Mouse (Mus musculus) CH12.LX (cell line): ENCODE results near the gene Klhl8. TPM values are rescaled to one million over a fixed set of nuclear protein-coding genes. Genes with fewer than 3 reads are reported as not detected.
A peak's percentile ranks its signal among the peaks of the same experiment; 100 is the strongest.

Source experiments
- DNase-seq: peaks from one replicate; pipeline ENCODE4 v3.0.0-alpha.2; 2013; ENCODE audit errors: extremely low read depth
- H3K27ac ChIP-seq: 2 replicates; pipeline ENCODE4 v1.5.1; 2012; ENCODE audit warnings: low read depth, mild to moderate bottlenecking, control low read depth, moderate library complexity; ENCODE audit not compliant: insufficient read depth
- H3K27me3 ChIP-seq: replicated peaks from 2 replicates; pipeline ENCODE3; 2012; ENCODE audit warnings: inconsistent platforms
- H3K36me3 ChIP-seq, 2 experiments: replicated peaks in 1 of 2; 2 replicates each; pipeline versions ENCODE3 to v1.6.1; 2012; ENCODE audit warnings: inconsistent platforms in 1 of 2, low read length in 1 of 2, mild to moderate bottlenecking in 1 of 2, mixed read lengths in 1 of 2, moderate library complexity in 1 of 2; ENCODE audit not compliant: control insufficient read depth in 1 of 2, insufficient read depth in 1 of 2
- H3K4me1 ChIP-seq, 2 experiments: 2 replicates each; pipeline ENCODE4 v1.6.1; 2012; ENCODE audit warnings: inconsistent platforms in 1 of 2, moderate library complexity in 1 of 2; ENCODE audit not compliant: insufficient read depth in 2 of 2, control insufficient read depth in 1 of 2
- H3K4me2 ChIP-seq: 2 replicates; pipeline ENCODE4 v1.6.1; 2012; ENCODE audit warnings: low read depth, mild to moderate bottlenecking, control low read depth; ENCODE audit not compliant: poor library complexity, insufficient read depth, severe bottlenecking
- H3K4me3 ChIP-seq, 3 experiments: fragments of 150-350 bp in 1 of 3; sonication (generic) in 1 of 3; replicated peaks in 1 of 3; 2 replicates each; pipeline versions ENCODE3 to v1.5.1; 2011 to 2012; ENCODE audit warnings: low read depth in 2 of 3, low read length in 2 of 3, mild to moderate bottlenecking in 2 of 3, moderate library complexity in 2 of 3, control low read depth in 1 of 3, improper control_type of control experiment in 1 of 3, inconsistent platforms in 1 of 3, mixed read lengths in 1 of 3; ENCODE audit not compliant: poor library complexity in 1 of 3
- H3K79me2 ChIP-seq: replicated peaks from 2 replicates; pipeline ENCODE4 v1.6.1; 2012; ENCODE audit warnings: mild to moderate bottlenecking, moderate library complexity; ENCODE audit not compliant: control insufficient read depth, poor library complexity, insufficient read depth, severe bottlenecking; ENCODE audit errors: extremely low read depth
- H3K9ac ChIP-seq: 2 replicates; pipeline ENCODE4 v1.6.1; 2012; ENCODE audit warnings: low read depth, mild to moderate bottlenecking, control low read depth, moderate library complexity; ENCODE audit not compliant: insufficient read depth
- H3K9me3 ChIP-seq: replicated peaks from 2 replicates; pipeline ENCODE3; 2012; ENCODE audit warnings: low read length, inconsistent platforms, mixed read lengths
- BHLHE40 ChIP-seq: IDR thresholded peaks from 2 replicates; pipeline ENCODE4 v1.6.1; 2011; ENCODE audit warnings: mild to moderate bottlenecking, low read depth, low read length, improper control_type of control experiment
- CHD2 ChIP-seq: IDR thresholded peaks from 2 replicates; pipeline ENCODE4 v1.6.1; 2011; ENCODE audit warnings: low read length, improper control_type of control experiment
- CTCF ChIP-seq, 2 experiments: IDR thresholded peaks in 1 of 2; conservative IDR thresholded peaks in 1 of 2; 2 replicates each; pipeline ENCODE4 v1.5.1; 2011 to 2012; ENCODE audit warnings: low read depth in 2 of 2, low read length in 2 of 2, improper control_type of control experiment in 1 of 2, inconsistent platforms in 1 of 2, mild to moderate bottlenecking in 1 of 2, moderate library complexity in 1 of 2
- HCFC1 ChIP-seq: IDR thresholded peaks from 2 replicates; pipeline ENCODE4 v1.6.1; 2012; ENCODE audit warnings: low read depth, mild to moderate bottlenecking, inconsistent platforms, low read length, improper control_type of control experiment
- JUN ChIP-seq: IDR thresholded peaks from 2 replicates; pipeline ENCODE4 v1.6.1; 2011; ENCODE audit warnings: low read depth, mild to moderate bottlenecking, low read length, improper control_type of control experiment, moderate library complexity; ENCODE audit not compliant: insufficient read depth
- JUND ChIP-seq: conservative IDR thresholded peaks from 2 replicates; pipeline ENCODE4 v1.6.1; 2011; ENCODE audit warnings: low read depth, low read length, improper control_type of control experiment
- MAFK ChIP-seq: IDR thresholded peaks from 2 replicates; pipeline ENCODE4 v1.6.1; 2011; ENCODE audit warnings: low read length, improper control_type of control experiment; ENCODE audit not compliant: insufficient replicate concordance
- MXI1 ChIP-seq: IDR thresholded peaks from 2 replicates; pipeline ENCODE4 v1.6.1; 2011; ENCODE audit warnings: mild to moderate bottlenecking, low read depth, low read length, improper control_type of control experiment
- MYC ChIP-seq: IDR thresholded peaks from 2 replicates; pipeline ENCODE4 v1.6.1; 2011; ENCODE audit warnings: low read depth, mild to moderate bottlenecking, improper control_type of control experiment, low read length
- POLR2AphosphoS2 ChIP-seq: IDR thresholded peaks from 2 replicates; pipeline ENCODE4 v1.6.1; 2011; ENCODE audit warnings: low read depth, low read length, improper control_type of control experiment
- RCOR1 ChIP-seq: conservative IDR thresholded peaks from 2 replicates; pipeline ENCODE4 v1.6.1; 2012; ENCODE audit warnings: low read depth, mild to moderate bottlenecking, inconsistent platforms, low read length, improper control_type of control experiment
- TBP ChIP-seq: conservative IDR thresholded peaks from 2 replicates; pipeline ENCODE4 v1.6.1; 2011; ENCODE audit warnings: low read depth, low read length, improper control_type of control experiment
- USF2 ChIP-seq: conservative IDR thresholded peaks from 2 replicates; pipeline ENCODE4 v1.6.1; 2011; ENCODE audit warnings: low read depth, low read length, improper control_type of control experiment
- ZC3H11A ChIP-seq: IDR thresholded peaks from 2 replicates; pipeline ENCODE4 v1.6.1; 2012; ENCODE audit warnings: low read depth, mild to moderate bottlenecking, inconsistent platforms, low read length, improper control_type of control experiment
- dilution Hi-C: fragments of 300-500 bp; cut with MboI; formaldehyde crosslinking; loops from 2 replicates; pipeline ENCODE4 v1.14.3; 2020; ENCODE audit warnings: low sequenced_read_pairs; ENCODE audit not compliant: extremely low pct_unique_long_range_greater_than_20kb, extremely low pct_ligation_motif_present
- in situ Hi-C: fragments of 300-500 bp; cut with MboI; formaldehyde crosslinking; loops from 3 replicates; pipeline ENCODE4 v1.14.3; 2019; ENCODE audit warnings: low sequenced_read_pairs, low pct_ligation_motif_present, low pct_unique_long_range_greater_than_20kb, mixed read lengths
- polyA plus RNA-seq: library from polyadenylated mRNA; unstranded; fragments of >175 nt; gene quantifications from 2 replicates; pipeline ENCODE4 v1.2.1, GENCODE M21; 2012; ENCODE audit warnings: low read depth; ENCODE audit not compliant: insufficient read length
- total RNA-seq, 2 experiments: library from RNA; depleted of rRNA; stranded (reverse); fragments of 300-350 nt in 1 of 2; fragments of >200 nt in 1 of 2; gene quantifications; 2 replicates each; pipeline ENCODE4 v1.2.3; 2012 to 2014

Klhl8 gene
- total and polyA plus RNA-seq, 3 experiments, result 3.4 to 15.6 (median 5.4) TPM

DNA sequence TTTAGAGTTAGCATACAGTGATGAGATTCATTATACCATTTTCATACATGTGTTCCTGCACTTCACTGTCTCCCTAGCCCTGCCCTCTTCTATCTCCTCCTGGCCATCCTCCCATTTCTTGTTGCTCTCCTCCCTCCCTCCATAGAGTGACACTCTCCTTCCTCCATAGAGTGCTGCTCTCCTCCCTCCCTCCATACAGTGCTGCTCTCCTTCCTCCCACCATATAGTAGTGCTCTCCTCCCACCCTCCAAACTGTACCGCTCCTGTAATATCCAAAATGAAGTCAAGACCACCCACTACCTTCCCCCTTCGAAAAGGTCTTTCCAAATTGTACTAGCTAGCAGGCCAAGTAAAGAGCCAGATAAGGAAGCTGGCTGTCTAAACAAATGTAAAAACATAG is 12.7 kb upstream of the Klhl8 start:
- H3K27me3 ChIP-seq, result no peaks in the 10 kb centered on the region
- in situ Hi-C loops, result loop anchor here (5.0 to 10.0 kb wide), 2 partner anchors 66 to 239 kb away; no protein-coding TSS in a partner anchor
- no peak for DNase-seq
- peaks cover 8 to 24% of the 10 kb centered on the region in 2 experiments for H3K4me1 ChIP-seq
- TF ChIP-seq CHD2 (no peak), CTCF (conservative IDR thresholded peaks at IDR 0.05 in 1 of 2, IDR thresholded peaks at IDR 0.05 in 1 of 2; ENCODE audit: low read depth in 2 of 2, low read length in 2 of 2) (no peak), ZC3H11A (no peak), RCOR1 (no peak)
- no peak overlapping the region for H3K27ac ChIP-seq
- H3K36me3 ChIP-seq, result no peaks in the 10 kb centered on the region
- no peak overlapping the region for H3K9ac ChIP-seq
- dilution Hi-C loops, result no loop called here
- peaks cover 2% of the 10 kb centered on the region for H3K9me3 ChIP-seq
- H3K79me2 ChIP-seq, result no peaks in the 10 kb centered on the region
- no peak overlapping the region for H3K4me3 ChIP-seq
- no peak overlapping the region for H3K4me2 ChIP-seq

DNA sequence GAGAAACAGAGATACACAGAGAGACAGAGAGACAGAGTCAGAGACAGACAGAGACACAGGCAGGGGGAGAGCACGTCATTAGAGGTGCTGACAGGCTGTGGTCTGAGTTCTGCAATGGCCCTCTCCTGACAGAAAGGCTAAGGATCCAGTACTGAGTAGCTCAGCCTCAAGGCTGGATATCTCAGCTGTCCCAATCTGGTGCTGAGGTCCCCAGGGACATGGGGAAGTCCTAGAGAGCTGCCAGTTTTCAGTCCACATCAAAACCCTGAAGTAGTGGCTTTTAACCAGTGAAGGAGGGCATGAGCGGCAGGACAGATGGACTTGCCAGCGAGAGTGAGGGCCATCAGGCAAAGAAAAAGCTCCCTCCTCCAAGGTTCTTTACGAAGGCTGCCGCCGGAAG is 12.0 kb upstream of the Klhl8 start:
- TF ChIP-seq POLR2AphosphoS2 (no peak), MYC (no peak), JUND (no peak), HCFC1 (no peak), JUN (no peak), TBP (no peak), USF2 (no peak), BHLHE40 (no peak)
- Histone ChIP-seq H3K27ac (no peak overlapping the region), H3K36me3 (no peaks in the 10 kb centered on the region), H3K9ac (no peak overlapping the region), H3K4me3 (no peak overlapping the region), H3K4me2 (no peak overlapping the region), H3K9me3 (peaks cover 2% of the 10 kb centered on the region), H3K79me2 (no peaks in the 10 kb centered on the region), H3K4me1 (peaks cover 8 to 23% of the 10 kb centered on the region in 2 experiments), H3K27me3 (no peaks in the 10 kb centered on the region)
- peak; percentile 46 for DNase-seq
- dilution Hi-C loops (no loop called here), in situ Hi-C loops (loop anchor here (5.0 to 10.0 kb wide), 2 partner anchors 66 to 238 kb away; no protein-coding TSS in a partner anchor)

DNA sequence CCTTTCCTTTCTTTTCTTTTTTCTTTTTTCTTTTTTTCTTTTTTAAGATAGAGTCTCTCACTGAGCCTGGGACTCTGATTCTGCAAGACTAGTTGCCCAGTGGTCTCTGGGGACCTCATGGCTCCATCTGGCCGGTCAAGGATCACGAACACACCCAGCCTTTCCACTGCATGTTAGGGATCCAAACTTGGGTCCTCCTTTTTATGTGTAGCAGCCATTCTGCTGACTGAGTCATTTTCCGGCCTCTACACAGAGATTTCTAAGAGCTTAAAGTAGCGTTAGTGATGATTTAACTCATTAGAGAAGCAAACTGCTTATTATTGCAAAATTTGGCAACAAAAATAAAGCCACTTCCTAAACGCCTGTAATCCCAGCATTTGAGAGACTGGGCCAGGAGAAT is 11.4 kb upstream of the Klhl8 start:
- peaks cover 9 to 20% of the 10 kb centered on the region in 2 experiments for H3K4me1 ChIP-seq
- in situ Hi-C loops, result loop anchor here (5.0 to 10.0 kb wide), 2 partner anchors 65 to 238 kb away; no protein-coding TSS in a partner anchor
- H3K4me3 ChIP-seq, result no peak overlapping the region
- H3K79me2 ChIP-seq, result no peaks in the 10 kb centered on the region
- DNase-seq, result no peak
- no peaks in the 10 kb centered on the region for H3K36me3 ChIP-seq
- H3K27ac ChIP-seq, result no peak overlapping the region
- H3K4me2 ChIP-seq, result no peak overlapping the region
- TF ChIP-seq MXI1, result no peak
- TF ChIP-seq MAFK, result 0 out of 2 replicates have a peak, but pooled peaks have one; percentile 49
- TF ChIP-seq, all 38 proteins: peak for 1
- dilution Hi-C loops, result no loop called here
- H3K27me3 ChIP-seq, result no peaks in the 10 kb centered on the region
- no peak overlapping the region for H3K9ac ChIP-seq
- peaks cover 2% of the 10 kb centered on the region for H3K9me3 ChIP-seq
